Mouse (Mus musculus): Measurements from ENCODE around the gene Mrtfa. TPM values are rescaled to one million over a fixed set of nuclear protein-coding genes. Genes with fewer than 3 reads are reported as not detected.
"Not testable (repeated sequence)": the region's sequence is repeated elsewhere in the genome, so short reads cannot be mapped to it uniquely, and the experiment has no call there.

The Mrtfa gene
- total RNA-seq (2021), result 10 to 100 TPM; 47.5 to 51.0 TPM

- DNase-seq, result peak; percentile 99
- intact Hi-C loops (cut with DNase I), result no loop called here
Measured at GRCm38 (mm10) chr15:81190630-81191178, at the start of gene Mrtfa. Mrtfa (minus strand) TSS chr15:81190757.

DNA sequence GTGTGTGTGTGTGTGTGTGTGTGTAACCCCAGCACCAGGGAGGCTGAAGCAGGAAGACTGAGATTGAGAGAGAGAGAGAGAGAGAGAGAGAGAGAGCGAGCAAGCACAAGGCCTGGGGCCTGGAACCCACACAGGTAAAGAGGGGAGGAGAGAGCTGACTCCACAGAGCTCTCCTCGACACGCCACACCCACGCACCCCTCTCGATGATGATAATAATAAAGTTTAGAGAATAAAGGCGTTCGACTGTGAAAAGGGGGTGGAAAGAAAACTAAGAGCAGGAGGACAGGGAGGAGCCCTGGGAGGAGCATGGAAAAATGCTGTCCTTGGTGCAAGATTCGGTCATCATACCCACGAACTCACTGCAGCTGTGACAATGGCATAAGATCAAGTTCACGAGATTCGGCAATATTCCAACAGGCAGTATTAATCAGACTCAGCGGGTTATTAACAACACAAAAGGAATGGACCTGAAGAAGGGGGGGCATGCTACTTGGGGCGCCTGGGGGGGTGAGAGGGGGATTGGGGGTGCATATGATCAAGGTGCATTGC lies 49.3 kb upstream of the Mrtfa start:
- intact Hi-C loops (cut with DNase I), result no loop called here
- DNase-seq, result no peak

GRCm38 (mm10) chr15:81239261-81239660 lies 48.7 kb upstream of the Mrtfa start:
- intact Hi-C loops (cut with DNase I), result no loop called here

DNA sequence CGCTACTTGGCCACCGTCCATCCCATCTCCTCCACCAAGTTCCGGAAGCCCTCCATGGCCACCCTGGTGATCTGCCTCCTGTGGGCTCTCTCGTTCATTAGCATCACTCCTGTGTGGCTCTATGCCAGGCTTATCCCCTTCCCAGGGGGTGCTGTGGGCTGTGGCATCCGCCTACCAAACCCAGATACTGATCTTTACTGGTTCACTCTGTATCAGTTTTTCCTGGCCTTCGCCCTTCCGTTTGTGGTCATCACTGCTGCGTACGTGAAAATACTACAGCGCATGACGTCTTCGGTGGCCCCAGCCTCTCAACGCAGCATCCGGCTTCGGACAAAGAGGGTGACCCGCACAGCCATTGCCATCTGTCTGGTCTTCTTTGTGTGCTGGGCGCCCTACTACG lies 46.9 kb upstream of the Mrtfa start:
- intact Hi-C loops (cut with DNase I), result no loop called here
- DNase-seq, result no peak

More at GRCm38 (mm10) chr15:81239261-81239660, 48.7 kb upstream of the Mrtfa start:
- DNase-seq, result peak; percentile 49

DNA sequence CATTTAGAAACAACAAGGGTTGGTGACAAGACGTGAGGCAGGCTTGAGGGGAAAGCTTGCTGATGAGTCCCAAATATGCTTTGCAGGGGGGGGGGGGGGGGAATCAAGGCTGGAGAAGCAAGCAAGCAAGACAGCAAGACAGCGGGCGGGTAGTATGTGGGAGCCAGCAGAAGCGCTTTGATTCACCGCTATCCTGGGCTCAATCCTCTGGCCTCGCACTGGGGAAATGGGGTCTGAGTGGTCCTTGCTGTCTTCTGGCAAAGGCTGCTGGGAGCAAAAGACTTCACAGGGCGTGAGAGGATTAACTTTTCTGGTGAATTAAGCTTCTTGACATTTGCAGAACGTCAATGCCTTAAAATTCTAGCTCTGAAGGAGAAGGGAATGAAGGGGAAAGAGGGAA lies 45.5 kb upstream of the Mrtfa start:
- DNase-seq, result no peak
- intact Hi-C loops (cut with DNase I), result no loop called here

DNA sequence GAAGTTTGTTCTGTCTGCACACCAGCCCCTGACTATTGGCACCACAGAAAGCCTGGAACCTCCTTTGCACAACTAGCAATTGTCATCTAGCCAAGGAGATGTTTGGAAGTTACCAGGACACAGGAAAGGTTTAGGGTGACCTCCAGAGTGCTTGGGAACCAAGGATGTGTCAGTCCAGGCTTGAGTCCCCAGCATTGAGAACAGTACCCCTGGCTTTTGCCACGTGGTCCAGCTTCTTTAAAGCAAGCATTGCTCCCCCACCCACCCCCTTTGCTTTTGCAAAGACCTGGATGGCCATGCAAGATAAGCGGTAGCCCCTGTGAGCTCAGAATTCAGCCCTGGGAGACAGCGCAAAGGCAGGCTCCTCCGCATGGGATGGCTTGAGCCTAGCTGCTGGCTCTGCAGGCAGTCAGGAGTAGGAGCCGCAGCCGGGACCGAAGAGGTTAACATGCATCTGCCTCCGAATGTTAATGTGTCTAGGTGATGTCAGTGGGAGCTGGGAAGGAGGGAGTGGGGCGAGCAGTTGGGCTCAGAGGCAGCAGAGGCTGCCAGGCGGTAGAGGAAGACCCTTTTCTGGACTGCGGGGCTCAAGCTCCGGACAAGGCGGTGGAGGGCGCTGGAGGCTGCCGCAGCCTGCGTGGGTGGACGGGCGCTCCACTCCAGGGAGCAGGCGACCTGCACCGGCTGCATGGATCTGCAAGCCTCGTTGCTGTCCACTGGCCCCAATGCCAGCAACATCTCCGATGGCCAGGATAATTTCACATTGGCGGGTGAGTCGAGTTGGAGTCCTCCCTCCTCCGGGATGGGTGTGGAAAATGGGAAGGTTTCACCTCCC lies 44.7 kb upstream of the Mrtfa start, which contains the start of gene Mchr1:
Gene Mchr1 (plus strand): TSS at position 414 of the 835 bp plus-strand sequence.
- peak; percentile 60 for DNase-seq
- intact Hi-C loops (cut with DNase I), result no loop called here

- intact Hi-C loops (cut with DNase I), result no loop called here
- DNase-seq, result no peak
Measured at GRCm38 (mm10) chr15:81231325-81231724, 40.8 kb upstream of the Mrtfa start.

GRCm38 (mm10) chr15:81229791-81230190 lies 39.2 kb upstream of the Mrtfa start:
- intact Hi-C loops (cut with DNase I), result no loop called here
- no peak for DNase-seq

GRCm38 (mm10) chr15:81228258-81228657 lies 37.7 kb upstream of the Mrtfa start:
- no peak for DNase-seq

DNA sequence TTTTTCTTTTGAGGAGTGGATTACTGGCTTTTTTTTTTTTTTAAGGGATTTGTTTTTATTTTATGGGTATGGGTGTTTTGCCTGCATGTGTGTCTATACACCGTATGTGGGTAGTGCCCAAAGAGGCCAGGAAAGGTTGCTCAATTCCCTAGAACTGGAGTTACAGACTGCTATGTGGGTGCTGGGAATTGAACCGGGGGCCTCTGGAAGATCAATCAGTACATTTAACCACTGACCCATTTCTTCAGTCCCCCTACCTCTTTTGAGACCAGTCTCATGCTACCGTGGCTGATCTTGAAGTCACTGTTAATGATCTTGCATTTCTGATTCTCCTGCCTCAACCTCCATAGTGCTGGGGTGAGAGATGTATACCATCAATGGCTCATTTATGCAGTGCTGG lies 36.7 kb upstream of the Mrtfa start:
- intact Hi-C loops (cut with DNase I), result no loop called here
- no peak for DNase-seq

More at GRCm38 (mm10) chr15:81228258-81228657, 37.7 kb upstream of the Mrtfa start:
- intact Hi-C loops (cut with DNase I), result no loop called here

- intact Hi-C loops (cut with DNase I), result no loop called here
- DNase-seq, result no peak
Measured at GRCm38 (mm10) chr15:81226796-81227195, 36.2 kb upstream of the Mrtfa start.

GRCm38 (mm10) chr15:81225732-81226131 lies 35.2 kb upstream of the Mrtfa start:
- no peak for DNase-seq
- intact Hi-C loops (cut with DNase I), result no loop called here

DNA sequence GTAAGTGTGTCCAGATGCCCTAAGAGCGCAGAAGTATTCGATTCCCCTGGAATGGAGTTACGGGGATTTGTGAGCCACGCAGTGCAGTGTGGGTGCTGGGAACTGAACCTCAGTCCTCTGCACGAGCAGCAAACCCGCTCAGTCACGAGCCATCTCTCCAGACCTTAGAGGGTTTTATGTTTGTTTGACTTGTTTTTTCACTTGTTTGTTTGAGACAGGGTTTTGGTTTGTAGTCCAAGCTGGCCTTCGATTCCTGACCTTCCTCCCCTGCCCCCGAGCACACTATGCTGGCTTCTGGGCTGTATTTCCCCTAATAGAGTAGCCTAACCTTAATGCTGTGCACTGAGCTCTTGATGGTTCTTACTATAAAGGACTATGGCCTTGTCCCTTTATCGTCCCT lies 34.5 kb upstream of the Mrtfa start:
- no peak for DNase-seq
- intact Hi-C loops (cut with DNase I), result no loop called here

GRCm38 (mm10) chr15:81221446-81221845 lies 30.9 kb upstream of the Mrtfa start:
- DNase-seq, result no peak
- intact Hi-C loops (cut with DNase I), result no loop called here

GRCm38 (mm10) chr15:81220051-81220450 lies 29.5 kb upstream of the Mrtfa start:
- intact Hi-C loops (cut with DNase I), result not testable (repeated sequence)
- peak; percentile 18 for DNase-seq

GRCm38 (mm10) chr15:81219054-81219453 lies 28.5 kb upstream of the Mrtfa start:
- intact Hi-C loops (cut with DNase I), result no loop called here

DNA sequence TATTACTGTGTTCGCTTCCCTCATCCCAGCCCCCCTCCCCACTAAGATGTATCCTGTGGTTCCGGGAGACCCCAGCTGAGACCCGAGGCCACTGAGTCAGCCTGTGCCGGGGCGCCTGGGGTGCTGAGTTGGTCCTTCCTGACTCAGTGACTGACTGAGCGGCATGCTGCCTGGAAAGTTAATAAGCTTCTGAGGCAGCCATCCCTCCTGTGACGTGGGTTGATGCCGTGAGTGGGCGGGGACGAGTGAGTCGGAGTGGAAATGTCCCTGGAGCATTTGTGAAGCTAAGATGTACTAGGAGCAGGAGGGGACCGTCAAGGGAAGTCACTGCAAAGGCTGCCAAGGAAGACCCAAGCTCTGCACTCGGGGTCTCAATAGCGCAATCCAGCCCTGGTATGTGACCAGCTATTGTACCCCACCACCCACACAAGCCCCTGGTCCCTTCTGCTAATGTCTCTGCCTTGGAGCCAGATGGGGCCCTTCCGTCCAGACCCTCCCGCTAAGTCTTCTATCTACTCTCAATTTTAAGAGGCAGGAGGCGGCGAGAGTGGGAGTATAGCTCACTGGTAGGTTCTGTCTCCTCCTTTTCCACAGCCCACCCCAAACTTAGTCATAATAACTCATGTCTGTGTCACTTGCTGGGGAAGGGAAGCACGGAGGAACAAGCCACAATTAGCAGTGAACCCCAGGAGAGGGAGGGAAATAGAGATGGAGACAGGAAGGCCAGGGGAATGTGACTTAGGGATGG lies 26.5 kb upstream of the Mrtfa start:
- no peak for DNase-seq
- intact Hi-C loops (cut with DNase I), result no loop called here

More at GRCm38 (mm10) chr15:81219054-81219453, 28.5 kb upstream of the Mrtfa start:
- DNase-seq, result no peak

DNA sequence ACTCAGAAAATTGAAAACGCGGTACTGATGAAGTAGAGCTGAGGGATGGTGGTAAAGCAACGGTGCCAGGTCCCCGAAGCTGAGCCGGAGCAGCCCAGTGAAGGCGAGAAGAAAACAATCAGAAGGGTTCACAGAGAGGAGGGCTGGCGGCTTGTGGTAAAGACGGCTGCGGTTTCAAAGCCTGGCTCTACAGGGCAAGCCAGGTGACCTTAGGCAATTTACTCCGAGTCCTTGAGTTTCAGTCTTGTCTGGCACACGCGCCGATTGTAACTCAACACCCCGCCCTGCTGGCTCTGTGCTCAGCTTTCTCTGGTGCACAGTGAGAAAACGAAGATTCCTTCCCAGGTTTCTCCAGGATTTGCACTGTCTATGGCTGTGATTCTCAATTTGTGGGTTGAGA lies 22.4 kb upstream of the Mrtfa start:
- no peak for DNase-seq
- intact Hi-C loops (cut with DNase I), result no loop called here

DNA sequence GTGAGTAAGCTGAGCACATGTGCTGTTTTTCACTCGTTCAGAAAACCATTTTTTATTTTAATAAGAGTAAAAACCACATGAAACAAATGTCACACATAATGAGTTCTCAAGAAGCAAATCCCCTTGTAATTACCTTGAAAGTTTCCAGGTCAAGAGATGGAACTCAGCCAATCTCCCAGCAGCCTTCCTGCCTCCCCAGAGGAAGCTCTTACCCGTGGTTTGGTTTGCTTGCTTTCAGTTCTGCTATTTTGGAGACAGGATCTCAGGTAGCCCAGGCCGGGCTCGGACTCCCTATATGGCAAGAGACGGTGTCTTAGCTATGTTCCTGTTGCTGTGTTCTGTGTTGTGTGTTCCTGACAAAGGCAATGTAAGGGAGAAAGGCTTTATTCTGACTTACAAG lies 19.9 kb upstream of the Mrtfa start:
- intact Hi-C loops (cut with DNase I), result no loop called here
- no peak for DNase-seq

DNA sequence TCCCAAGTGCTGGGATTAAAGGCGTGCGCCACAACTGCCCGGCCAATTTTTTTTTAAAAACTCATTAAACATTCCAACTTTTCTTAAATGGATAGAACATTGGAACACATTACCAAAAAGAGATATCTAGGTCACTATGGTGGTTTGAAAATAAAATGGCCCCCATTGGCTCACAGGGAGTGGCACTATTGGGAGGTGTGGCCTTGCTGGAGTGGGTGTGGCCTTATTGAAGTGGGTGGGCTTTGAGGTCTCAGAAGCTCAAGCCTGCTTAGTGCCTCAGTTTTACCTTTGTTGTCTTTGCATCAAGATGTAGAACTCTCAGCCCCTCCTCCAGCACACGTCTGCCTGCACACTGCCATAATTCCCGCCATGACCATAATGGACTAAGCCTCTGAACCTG lies 11.9 kb upstream of the Mrtfa start:
- intact Hi-C loops (cut with DNase I), result no loop called here
- no peak for DNase-seq

- intact Hi-C loops (cut with DNase I), result loop anchor here (2.0 to 5.0 kb wide), 2 partner anchors 122 to 173 kb away; no protein-coding TSS in a partner anchor
Measured at GRCm38 (mm10) chr15:81199372-81199959, 8.9 kb upstream of the Mrtfa start.

More at GRCm38 (mm10) chr15:81199372-81199959, 8.9 kb upstream of the Mrtfa start:
- DNase-seq, result peak; percentile 75
